Mouse (Mus musculus) left cerebral cortex, postnatal 25 days (tissue): Measurements from ENCODE around the gene Lsamp. TPM values are rescaled to one million over a fixed set of nuclear protein-coding genes. Genes with fewer than 3 reads are reported as not detected.
A peak's percentile ranks its signal among the peaks of the same experiment; 100 is the strongest.

ENCODE experiments used
- DNase-seq, 2 experiments: peaks; one replicate each; pipeline ENCODE4 v3.0.0; 2022; ENCODE audit warnings: low spot score in 2 of 2, mixed read lengths in 1 of 2
- intact Hi-C: fragments of 180-260 bp; cut with DNase I; formaldehyde crosslinking; loops from one replicate; pipeline ENCODE4 v1.15.1; 2025
- microRNA-seq, 2 experiments: library from miRNA; unstranded; fragments of <30 nt; microRNA quantifications; one replicate each; pipeline ENCODE4 v1.2.0; 2022
- total RNA-seq, 2 experiments: library from RNA; stranded (reverse); gene quantifications; 2 replicates each; pipeline ENCODE4 v1.2.3; 2021

Gene Lsamp
- total RNA-seq, 2 experiments from 2014 or later = 232 to 262 TPM

- DNase-seq = peak; percentile 84 to 91
- intact Hi-C loops = loop anchor here (5.0 to 10.0 kb wide), 2 partner anchors 740 to 1422 kb away; no protein-coding TSS in a partner anchor
Measured at GRCm38 (mm10) chr16:42172476-42172875, 2188.3 kb downstream of the Lsamp start.

DNA sequence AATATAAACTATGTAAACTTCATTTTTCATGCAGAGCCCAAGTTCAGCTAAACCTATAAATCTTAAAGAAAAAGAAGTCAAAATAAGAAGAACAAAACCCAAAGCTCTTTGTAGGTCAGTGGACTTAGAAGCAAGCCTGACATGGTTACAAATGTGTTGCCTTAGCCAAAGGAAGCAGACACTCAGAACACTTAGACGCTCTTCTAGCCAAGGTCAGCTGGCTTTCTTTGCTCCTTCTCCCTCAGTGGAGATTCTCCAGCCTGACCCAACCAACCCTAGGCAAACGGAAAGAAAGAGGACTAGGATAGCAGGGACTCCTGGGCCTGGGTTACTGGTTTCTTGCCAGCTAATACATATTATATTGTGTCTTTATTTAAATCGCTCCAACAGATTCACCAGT, 2194.7 kb downstream of the Lsamp start:
- intact Hi-C loops = loop anchor here (10.0 kb wide), 1 partner anchor 1416 kb away; no protein-coding TSS in a partner anchor
- DNase-seq = no peak

GRCm38 (mm10) chr16:42180025-42180424, 2195.9 kb downstream of the Lsamp start:
- DNase-seq = no peak
- intact Hi-C loops = no loop called here

DNA sequence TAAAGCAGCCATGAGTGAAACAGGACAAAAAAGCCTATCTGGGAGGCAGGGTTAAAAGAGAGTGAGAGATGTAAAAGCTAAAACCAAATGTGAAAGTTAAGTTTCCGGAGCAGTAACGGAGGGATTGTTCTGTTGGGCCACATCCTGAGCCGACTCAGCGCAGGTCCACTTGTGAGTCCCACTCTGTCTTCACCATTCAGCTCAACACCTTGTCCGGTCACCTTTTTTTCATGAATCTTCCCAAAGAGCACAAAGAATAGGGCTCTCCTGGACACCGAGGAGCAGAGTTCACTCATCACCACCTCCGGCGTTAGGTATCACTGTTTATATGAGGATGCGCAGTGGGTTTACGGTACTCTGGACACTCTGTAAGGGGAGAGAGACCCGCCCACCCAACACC, 2196.3 kb downstream of the Lsamp start:
- intact Hi-C loops = no loop called here
- no peak for DNase-seq

DNA sequence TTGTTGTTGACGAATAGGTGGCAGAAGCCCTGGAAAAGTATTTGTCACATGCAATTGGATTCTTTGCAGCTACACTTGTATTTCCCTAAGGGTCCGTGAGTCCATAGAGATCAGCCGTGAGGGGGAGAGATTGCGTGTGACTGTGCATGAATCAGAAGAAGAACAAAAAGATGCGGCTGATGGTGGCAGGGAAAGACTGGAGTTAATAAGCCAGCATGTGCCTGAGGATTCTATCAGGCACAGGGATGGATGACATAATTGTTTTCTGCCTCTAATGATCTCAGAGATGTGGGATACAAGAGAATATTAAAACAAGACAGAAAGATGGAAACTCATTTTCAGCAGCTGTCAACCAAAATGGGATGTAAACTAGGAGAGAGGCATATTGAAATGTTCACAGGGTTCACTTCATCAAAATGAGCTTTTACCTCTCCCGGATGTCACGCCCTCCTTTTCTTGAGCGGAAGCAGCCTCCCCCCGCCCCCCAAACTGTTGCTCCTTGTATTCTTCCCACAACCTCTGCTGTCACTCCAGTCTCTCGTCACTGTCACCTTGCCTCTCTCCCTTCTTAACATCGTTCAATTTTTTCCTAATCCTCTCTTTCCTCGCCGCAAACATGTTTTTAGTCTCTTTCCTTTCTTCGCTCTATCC, 2205.4 kb downstream of the Lsamp start:
- DNase-seq = peak in 1 of 2 experiments; percentile 21
- intact Hi-C loops = loop anchor here (2.0 to 5.0 kb wide), 3 partner anchors 88 to 723 kb away; no protein-coding TSS in a partner anchor

- intact Hi-C loops = loop anchor here (2.0 to 5.0 kb wide), 2 partner anchors 87 to 592 kb away; no protein-coding TSS in a partner anchor
- peak; percentile 91 to 93 for DNase-seq
Measured at GRCm38 (mm10) chr16:42190114-42191045, 2206.2 kb downstream of the Lsamp start.

Small RNAs within 50 kb of the gene (microRNA-seq; reads per million reads assigned to microRNA genes)
- 0 reads per million in 2 experiments for gene Gm27887
- gene Gm47276 = 0 reads per million in 2 experiments
